Mouse (Mus musculus): ENCODE results near the gene Creb3l2.
"Not testable (repeated sequence)": the region's sequence is repeated elsewhere in the genome, so short reads cannot be mapped to it uniquely, and the experiment has no call there.

Gene Creb3l2

DNA sequence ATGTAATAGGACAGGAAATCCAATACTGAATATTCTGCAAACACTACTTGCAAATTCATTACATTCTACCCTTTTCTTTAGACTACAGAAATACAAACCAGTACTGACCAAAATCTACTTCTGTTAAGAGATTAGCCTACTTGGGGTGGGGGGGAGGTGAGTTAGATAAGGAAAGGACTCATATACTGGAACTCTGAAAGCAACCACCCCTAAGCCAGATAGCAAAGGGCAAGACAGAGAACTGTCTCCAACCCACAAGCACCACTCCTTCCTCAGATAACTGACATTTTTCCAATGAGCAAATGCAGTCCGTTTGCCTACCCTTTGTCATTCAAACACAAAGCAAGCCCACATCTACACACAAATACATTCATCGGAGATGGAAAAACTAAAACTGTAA is 32.1 kb downstream of the Creb3l2 start:
- DNase-seq (ENCODE audit: low spot score in 2 of 2), result no peak

DNA sequence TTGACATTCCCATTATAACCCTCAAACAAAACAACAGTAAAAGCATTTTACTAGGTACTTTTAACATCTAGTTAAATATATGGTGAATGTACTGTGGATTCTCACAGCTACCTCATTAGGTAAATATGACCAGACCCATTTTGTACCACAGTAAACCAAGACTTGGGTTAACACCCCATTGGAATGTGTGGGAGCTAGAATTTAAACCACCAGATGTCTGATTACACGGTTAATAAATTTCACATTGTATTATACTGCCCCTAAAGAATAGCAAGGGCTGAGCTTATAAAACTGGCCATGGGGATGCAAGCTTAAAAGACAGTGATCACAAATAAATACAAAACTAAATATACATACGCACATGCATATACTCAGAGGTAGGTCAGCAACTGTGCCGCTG is 34.1 kb downstream of the Creb3l2 start:
- no peak for DNase-seq (ENCODE audit: low spot score in 2 of 2)

DNA sequence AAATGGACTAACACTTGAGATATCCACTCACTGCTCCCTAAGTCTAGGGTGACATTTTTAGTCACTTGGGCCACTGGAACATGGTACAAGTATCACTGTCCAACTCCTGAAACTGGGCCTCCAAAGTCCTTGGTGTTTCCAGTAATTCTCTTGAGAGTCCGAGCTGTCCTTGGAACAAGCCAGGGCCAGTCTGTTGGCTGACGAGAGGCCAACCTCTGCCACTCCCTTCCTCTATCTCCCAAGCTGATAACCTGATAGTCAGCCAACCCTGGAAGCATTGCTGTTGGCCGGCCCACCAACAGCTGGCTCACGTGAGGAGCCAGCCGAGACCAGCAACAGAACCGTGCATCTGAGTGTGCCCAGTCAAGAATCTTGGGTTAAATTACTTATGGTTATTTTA is 35.0 kb downstream of the Creb3l2 start:
- DNase-seq (ENCODE audit: low spot score in 2 of 2), result no peak

DNA sequence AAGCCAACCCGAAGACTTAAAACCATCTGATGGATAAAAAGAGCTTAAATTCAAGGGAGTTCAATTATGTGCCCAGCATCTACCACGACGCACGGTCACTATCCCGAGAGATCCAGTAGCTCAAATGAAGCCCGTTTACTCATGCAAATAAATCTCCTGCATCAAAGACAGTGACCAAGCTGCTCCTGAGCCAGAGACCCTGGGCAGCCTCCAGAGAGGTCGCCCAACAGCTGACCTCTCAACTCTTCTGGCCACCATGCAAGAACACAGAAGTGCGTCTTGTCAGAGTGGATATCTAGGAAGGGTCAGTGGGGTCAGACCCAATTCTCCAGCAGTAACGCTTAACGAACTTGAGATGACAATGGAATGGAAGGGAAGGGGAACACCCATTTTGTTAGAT is 35.9 kb downstream of the Creb3l2 start:
- no peak for DNase-seq (ENCODE audit: low spot score in 2 of 2)

DNA sequence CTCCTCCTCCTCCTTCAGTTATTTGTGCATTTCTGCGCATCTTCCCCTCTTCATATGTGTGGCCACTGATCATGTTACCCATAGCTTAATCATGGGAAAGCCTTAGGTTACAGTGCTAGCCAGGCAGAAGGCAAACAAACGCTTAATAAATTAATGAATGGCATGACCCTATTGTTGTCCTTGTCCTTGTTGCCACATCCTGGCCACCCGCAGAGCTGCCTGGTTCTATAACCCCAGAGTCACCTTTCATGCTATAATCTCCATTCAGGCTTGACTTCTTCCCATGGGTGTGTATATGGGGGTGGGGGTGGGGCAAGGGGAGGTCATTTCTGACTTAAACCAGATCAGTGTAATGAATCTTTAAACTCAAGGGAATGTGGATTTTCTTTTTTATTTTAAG is 37.6 kb downstream of the Creb3l2 start:
- DNase-seq (ENCODE audit: low spot score in 2 of 2), result no peak

DNA sequence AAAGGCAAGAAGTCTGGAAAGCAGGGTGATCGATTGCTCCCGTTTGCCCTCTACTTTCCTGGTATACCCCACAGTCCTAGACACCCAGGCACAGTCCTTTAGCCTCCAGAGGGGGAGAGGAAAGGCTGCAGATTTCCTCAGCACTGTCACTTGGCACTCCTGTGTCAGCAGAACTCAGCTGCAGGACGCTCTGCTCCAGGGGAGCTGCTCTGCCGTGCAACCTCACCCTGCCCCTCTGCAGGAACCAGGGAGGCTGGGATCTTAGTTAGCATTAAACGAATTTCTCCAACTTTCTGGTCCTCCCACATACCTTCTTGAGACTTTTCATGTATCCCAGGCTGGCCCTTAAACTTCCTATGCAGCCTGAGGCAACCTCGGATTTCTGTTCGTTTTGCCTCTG is 40.0 kb downstream of the Creb3l2 start:
- DNase-seq (ENCODE audit: low spot score in 2 of 2), result no peak

DNA sequence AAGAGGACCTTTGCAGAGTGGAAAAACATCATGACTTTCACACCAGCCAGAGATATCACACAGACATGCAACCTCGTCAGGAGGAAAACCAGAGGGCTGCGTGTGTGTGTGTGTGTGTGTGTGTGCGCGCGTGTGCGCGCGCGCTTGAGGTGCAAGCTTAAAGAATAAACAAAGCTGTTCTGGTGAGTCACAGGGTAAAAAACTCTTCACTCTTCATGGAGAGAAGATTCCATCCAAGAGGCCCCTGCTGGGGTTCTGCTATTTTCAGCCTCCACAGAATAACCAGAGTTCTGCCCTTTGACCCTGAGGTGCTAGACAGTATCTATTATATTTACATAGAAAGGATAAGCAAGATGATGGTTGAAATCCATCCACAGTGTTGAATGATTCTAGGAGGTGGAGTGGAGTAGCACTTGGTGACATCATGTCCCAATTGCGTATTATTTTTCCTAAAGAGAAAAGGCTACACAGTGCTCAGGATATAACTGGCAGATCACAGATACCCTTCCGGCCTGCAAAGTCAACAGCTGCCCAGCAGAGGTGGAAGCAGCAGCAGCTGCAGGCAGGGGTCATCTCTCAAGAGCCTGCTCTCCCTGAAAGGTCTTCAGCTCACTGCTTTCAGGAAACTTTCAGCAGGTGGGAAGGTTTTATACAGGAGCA is 41.0 kb downstream of the Creb3l2 start:
- DNase-seq (ENCODE audit: low spot score in 2 of 2), result no peak

DNA sequence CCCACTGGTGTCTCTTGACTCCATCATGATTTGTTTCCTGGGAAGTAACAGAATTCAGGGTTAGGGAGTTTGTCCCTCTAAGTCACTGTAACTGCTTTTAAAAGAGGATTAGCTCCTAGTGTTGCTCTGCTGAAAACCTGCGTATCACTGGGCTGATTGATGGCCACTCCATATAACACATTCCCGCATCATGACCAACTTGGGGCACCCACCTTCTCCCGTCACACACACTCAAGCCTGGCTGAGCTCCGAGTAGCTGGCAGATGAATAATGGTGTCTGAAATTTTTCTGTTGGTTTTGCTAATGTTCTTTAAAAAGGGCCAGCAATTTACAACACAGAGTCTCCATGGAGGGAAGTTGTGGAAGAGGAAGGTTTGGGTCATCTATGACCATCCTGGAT is 41.8 kb downstream of the Creb3l2 start:
- DNase-seq (ENCODE audit: low spot score in 2 of 2), result no peak

DNA sequence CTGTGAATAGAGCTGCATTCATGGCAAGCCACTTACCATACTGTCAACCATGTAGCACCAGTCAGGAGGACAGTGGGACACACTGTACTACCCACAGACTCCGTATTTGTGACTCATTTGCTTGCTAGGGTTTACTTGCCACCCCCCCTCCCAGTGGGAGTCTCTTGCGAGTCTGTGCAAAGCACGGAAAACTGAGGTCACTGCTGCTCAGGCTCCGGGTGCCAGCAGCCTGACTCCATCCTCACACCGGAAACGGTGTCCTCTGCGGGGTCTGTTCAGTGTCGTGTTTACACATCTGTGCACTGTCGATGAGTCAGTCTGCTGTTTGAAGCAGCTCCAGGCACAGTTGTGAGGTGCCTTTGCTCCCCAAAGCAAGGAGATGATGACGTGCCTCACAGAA is 43.0 kb downstream of the Creb3l2 start:
- DNase-seq (ENCODE audit: low spot score in 2 of 2), result no peak

DNA sequence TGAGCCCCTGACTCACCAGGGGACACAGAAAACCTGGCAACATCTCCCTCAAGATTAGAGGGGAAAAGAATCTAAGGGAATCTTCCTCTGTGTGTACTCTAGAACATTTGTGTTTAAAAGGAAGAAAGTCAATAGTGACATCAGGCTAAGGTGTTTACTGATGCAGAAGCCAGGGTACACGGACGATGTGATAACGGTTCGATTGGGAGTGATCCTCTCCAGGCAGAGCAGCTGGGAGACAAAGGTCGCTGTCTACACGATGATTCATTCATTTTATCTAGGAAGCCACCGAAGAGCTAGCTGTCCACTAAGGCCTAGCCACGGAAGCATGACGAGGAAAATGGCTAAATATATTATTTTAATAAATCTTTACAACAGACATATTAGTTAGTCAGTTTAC is 44.0 kb downstream of the Creb3l2 start:
- DNase-seq (ENCODE audit: low spot score in 2 of 2), result no peak

DNA sequence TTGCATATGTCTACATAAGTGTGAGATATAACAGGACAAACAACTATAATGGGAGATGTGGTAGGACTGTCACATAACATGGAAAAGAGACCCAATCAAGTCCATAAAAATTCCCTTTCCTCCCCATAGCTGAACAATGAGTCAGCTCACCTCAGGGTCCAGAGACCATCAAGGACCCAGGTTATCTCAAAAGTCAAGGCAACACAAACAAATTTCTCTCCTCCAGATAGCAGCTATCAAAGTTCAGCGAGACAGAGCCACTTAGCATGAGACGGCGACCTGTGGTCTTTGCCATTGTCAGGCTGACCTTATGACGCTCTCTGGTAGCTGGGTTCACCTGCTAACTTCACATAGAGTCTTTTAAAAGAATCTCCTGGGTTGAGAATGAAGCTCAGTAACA is 44.7 kb downstream of the Creb3l2 start:
- no peak for DNase-seq (ENCODE audit: low spot score in 2 of 2)

DNA sequence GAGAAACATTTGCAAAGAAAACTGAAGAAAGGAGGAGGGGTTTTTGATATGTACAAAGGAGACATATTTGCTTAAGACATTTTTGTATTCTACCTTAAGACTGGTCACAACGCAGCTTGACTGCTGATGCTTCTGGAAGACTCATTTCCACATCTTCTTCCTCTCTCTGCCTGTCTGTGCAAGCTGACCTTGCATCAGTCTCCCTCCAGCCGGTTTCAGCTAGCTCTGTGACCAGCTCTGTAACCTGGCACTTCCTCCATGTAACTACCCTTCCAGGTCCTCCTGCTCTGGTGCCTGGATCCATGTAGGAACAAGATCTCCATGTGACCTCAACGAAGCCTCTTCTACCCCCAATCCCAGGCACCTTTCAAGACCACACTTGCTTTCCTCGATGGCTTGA is 45.8 kb downstream of the Creb3l2 start:
- DNase-seq (ENCODE audit: low spot score in 2 of 2), result no peak

DNA sequence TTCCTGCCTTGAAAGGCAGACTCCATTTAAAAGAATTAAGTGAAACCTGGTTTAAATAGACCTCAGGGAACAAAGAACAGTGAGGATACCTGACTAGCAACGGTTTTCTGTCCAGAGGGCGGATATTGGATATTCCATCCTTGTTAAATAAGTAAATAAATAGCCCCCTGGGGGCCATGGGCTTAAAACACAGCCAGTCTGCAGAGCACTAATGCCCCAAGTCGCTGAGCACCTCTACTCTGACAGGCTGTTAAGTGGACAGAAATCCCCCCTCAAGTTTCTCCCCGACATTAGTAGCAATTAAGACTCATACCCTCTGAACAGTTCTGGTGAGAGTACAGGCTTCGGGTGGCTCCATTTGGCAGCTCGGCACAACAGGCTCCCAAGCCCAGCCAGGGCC is 48.7 kb downstream of the Creb3l2 start:
- DNase-seq (ENCODE audit: low spot score in 2 of 2), result no peak

DNA sequence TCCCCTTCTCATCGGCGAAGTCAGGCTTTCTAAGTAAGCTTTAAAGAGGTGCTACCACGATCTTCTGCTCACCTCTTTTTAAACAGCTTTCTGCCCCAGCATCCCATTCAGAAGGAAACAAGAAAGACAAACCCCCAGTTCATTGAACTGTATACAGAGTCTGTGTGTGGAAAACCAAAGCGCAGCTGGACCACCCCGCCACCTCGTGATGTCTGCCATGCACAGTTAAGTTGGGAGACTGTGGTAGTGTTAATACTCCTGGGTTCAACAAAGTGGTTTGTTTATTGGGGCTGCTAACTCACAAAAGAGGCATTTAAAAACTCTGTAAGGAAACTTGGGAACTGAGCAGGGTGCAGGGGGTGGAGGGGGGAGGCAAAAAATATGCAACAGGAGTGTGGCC is 49.7 kb downstream of the Creb3l2 start:
- DNase-seq (ENCODE audit: low spot score in 2 of 2), result no peak

DNA sequence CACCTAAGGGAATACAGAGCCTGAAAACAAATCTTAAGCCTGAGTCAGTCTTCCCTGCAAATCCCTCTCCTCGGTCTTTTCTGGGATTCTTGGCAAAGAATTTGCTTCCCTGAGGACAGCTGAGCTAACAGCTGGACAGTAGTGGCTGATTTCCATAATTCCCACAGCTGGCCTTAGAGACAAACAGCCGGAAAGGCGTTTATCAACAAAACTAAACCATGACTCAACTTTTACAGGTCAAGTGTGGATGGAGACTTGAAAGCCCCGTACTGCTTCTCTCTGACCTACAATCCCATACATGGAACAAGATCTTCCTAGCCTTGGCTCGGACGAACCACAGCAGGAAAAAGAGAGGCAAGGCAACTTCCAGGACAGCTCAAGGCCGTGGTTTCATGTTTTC is 50.6 kb downstream of the Creb3l2 start:
- no peak for DNase-seq (ENCODE audit: low spot score in 2 of 2)

DNA sequence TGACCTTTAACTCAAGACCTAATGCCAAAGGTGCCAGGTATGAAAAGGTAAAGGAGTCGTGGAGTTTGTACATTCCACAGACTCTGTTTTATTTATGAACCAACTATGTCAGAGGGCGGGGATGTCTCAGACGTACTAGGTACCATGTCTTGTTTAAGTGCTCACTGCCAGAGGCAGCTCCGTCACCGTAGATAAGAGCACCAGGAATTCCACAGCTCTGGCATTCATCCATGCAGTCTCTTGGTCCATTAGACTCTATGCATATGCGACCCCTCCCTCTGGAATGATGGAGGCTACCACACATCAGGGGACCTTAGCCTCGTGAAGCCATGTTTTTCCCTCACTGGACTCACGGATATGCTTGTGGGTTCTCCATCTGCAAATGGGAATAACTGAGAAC is 53.0 kb downstream of the Creb3l2 start:
- no peak for DNase-seq (ENCODE audit: low spot score in 2 of 2)

DNA sequence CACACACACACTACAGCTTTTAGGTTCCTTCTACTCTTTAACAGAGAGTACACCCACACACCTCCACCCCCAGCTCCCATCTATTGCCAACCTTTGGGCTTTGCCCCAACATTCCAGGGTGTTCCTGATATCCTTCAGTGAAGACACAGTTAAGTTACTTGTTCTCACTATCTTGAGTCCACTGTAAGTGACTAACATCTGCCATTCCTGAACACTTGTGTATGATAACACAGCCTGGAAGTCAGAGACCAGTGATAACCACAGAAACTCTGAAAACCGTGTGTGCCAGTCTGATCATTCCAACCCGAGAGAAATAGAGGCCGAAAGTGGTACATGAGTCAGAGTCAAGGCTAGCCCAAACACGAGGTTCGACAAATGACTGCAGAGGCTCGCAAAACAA is 53.4 kb downstream of the Creb3l2 start:
- no peak for DNase-seq (ENCODE audit: low spot score in 2 of 2)

DNA sequence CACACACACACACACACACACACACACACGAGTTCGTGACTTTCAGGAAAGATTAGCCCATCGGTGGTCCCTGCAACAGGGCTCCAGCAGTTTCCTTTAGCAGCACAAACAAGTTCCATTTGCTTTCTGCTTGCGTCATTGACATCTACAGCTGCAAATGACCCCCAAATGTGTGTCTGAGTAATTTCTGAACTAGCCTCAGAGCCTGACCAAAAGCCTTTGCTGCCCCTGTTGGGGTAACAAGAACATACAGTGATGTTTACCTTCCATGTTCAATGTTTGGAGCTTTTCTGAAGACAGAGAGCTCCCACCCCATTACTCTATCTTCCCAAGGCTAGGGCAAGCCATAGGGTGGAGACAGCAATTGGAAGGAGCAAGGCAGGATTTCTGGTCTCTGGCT is 54.7 kb downstream of the Creb3l2 start:
- DNase-seq (ENCODE audit: low spot score in 2 of 2), result no peak

DNA sequence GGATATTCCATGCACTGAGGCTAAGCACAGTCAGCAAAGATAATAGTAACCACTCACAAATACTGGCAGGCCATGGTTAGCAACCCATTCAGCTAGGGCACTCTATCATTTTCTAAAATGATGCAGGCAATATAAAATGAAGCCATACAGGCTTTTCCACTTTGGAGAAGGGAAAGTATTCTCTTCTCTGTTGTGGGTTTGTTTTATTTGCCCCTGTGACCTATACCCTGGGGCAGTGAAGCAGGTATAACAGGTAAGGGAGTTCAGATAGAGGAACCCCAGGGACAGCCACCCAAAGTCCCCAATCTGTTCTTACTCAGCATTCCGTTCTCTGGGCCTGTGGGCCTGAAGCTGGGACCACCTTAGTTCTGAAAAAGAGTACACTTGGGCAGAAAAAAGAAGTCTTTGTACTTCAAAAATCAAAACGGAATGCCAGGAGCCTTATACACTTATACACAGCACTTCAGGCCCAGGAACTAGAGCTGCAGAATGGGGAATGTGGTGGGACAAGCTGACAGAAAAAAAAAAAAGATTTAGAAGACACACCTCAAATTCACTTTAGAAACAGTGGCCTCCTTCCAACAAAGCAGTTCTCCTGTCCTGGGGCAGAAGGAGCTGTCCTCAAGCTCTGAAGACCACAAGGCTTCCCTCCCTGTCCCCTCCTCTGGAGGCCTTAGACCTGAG is 56.2 kb downstream of the Creb3l2 start:
- no peak for DNase-seq (ENCODE audit: low spot score in 2 of 2)

DNA sequence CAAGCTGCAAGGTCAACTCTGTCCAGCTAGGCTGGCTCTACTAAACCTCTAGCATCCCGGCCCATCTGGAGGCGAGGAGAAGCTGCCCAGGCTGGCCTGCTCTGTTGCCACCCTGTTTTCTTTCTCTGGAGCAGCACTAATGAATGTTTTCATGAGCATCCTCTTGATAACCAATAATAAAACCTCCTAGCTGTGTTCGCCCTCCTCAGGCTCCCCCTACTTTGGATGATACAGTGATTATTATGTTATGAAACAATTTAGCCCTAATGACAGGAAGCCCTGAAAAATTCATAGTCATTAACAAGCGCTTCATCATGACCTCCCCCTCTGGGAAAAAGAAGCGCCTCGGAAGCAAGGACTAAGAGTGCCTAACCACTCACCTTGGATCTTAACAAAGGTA is 59.2 kb downstream of the Creb3l2 start:
- DNase-seq (ENCODE audit: low spot score in 2 of 2), result no peak

DNA sequence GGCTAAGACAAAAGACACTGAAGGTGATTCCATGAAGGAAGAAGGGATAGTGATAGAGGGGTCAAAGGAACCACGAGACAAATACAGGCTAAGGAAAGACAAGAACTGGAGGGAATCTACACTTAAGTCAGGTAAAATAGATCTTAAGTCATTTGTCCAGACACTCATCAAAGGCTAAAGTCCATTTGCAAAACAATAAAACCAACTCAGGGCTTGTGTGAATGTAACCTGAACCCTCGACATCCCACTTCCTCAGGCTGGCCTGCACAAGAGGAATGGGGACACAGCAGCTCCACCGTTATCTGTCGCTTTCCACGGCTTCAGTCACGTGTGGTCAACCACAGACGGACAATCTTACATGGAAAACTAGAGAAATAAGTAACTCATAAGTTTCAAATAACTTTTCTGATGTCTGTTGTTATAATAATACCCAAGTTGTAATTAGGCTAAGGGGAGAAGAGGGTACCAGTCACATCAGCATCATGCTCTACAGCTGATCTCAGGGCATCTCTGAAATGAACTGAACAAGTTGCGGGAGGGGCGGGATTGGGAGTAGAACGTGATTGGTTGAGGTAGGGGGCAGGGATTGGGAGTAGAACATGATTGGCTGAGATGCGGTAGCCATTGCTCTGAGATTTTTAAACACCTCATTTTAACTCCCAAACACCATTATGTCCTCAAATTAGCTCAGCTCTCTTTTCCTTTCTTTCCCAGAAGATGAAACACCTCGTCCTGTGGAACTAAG is 63.9 kb downstream of the Creb3l2 start:
- DNase-seq (ENCODE audit: low spot score in 2 of 2), result no peak

DNA sequence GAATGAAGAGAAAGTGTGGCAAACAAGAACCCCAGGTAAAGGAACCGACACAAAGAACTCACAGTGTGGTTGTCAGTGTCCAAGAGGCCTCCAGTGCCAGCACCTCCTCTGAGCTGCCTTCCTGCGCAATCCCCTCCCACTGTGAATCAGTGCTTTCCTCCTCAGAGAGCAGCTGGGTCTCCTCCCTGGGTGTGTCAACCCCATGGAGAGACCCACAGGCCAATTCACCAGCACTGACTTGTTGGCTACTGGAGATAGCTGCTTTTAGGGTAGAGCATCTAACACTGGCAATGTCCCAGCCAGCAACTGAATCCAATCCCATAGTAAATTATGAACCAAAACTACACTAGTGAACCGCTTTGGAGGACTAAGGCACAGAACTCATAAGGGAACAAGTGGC is 64.6 kb downstream of the Creb3l2 start:
- not testable (repeated sequence) for DNase-seq (ENCODE audit: low spot score in 2 of 2)

DNA sequence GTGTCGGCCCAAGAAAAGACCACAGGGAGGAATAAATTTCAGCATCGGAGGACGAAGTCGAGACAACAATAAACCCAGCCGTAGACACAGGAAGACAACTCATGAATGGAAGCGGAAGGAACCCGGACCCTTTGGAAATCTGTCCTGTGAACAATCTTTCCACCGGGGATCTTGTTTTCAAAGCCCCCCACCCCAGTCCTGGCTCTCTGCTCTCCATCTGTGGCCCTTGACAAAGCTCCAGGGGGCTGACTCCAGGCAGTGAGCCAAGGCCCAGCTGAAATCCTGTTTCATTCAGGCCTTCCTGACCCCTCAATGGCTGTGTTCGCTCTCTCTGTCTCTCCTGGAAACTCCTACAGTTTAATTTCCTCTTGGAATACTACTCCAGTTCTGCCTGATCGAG is 66.5 kb downstream of the Creb3l2 start:
- peak in 1 of 2 experiments; percentile 59 for DNase-seq (ENCODE audit: low spot score in 2 of 2)

All from cerebellum, postnatal 4 days (tissue).